Mouse (Mus musculus): ENCODE measurements around the gene Neto2.
A peak's percentile ranks its signal among the peaks of the same experiment; 100 is the strongest.

Gene Neto2

DNA sequence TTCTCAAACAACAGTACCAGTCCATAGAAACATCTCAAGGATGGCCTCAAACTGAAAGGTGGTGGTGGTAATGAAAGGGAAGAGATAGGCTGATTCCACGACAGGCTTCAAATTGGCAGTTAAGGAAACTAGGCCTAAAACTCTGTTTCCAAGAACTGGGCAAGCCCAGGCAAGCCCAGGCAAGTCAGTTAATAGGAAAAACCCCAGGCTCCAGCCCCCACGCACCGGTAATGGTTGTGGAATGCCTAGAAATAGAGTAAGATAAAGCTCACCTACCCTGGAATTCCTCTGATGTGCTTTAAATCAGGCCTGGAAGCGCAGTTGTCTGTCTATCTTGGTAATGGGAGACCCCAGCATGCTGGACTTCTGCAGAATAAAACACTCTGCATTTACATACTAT, 98.0 kb downstream of the Neto2 start:
- no peak for DNase-seq (ENCODE audit: low spot score)

DNA sequence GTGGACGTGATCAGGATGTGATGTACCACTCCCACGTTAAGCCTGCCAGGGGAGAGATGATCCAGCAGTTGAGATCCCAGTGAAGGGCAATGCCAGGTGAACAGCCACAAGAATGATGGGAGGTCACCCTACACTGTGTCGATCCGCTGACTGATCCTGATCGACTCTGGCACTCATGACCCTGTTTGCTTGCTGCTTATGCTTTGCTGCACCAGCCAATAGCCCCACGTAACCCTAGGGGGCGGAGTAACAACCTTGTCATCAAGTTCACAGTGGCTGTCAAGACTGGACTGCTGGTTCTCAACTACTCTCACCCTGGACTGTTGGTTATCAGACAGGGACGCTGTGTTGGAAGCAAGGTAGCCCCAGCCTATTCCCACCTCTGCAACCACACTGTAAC, 99.0 kb downstream of the Neto2 start:
- no peak for DNase-seq (ENCODE audit: low spot score)

DNA sequence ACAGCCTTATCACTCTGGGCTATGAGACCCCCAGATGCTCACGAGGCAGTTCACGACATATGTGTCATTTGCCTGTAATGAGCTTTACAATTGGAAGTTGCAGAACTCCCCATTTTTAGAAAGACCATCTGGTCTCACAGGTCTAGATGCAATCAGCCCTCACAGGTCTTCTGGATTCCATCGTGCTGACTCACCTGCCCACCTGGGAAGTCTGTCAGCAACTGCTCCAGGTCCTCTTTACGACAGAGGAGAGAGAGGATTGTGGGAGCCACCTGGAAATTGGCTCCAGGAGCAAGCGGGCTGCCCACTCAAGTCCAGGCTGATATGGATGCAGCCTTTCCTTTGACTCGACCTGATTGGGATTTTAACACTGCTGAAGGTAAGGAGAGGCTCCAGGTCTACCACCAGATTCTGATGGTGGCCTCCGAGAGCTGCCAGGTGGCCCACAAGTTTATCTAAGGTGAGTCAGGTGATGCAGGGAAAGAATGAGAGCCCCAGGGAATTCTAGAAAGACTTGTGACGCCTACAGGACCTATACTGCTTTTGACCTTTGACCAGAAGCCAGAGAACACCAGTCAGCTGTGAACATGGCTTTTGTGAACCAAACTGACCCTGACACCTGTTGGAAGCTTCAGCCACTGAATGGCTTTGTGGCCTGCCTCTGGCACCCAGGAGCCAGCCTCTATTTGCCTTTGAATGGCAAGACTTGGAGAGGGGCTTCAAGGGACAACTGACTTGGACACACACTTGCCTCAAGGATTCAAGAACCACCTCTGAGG, 103.1 kb downstream of the Neto2 start:
- DNase-seq (ENCODE audit: low spot score): no peak

DNA sequence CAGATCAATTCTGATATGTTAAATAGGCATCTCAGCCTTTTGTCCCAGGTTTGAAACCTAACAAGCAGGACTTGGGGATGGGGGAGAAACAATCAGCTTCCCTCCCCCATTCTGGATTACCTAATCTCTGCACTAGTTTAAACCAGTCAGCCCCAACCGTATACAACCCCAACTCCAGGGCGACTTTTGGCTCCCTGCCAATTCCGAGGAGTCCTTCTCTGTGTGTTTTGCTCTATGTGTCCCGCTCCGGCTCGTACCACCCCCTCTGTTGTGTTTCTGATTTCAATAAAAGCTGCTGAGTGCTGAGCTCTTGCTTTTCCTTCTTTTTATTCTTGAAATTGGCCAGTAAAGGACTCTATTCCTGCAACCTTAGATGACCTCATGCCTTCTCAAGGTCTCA, 105.3 kb downstream of the Neto2 start:
- DNase-seq (ENCODE audit: low spot score): peak; percentile 16

DNA sequence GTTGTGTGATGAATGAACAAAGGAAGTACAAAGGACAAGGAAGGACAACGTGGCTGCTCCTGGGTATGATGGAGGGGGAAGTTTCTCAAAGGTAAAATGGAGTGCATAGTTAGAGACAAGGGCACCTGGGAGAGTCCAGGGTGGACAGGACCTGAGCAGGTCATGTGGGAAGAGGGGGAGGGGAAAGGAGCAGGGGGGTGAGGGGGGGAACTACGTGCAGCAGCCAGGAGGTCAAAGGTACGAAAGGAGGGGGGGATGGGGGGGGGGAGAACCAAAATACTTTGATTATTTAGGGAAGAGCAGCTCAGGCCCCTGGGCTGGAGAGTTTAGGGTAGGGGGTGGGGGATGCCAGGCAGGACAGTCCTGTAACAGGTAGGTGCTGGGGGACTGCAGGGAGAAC, 105.7 kb downstream of the Neto2 start:
- DNase-seq (ENCODE audit: low spot score): no peak

DNA sequence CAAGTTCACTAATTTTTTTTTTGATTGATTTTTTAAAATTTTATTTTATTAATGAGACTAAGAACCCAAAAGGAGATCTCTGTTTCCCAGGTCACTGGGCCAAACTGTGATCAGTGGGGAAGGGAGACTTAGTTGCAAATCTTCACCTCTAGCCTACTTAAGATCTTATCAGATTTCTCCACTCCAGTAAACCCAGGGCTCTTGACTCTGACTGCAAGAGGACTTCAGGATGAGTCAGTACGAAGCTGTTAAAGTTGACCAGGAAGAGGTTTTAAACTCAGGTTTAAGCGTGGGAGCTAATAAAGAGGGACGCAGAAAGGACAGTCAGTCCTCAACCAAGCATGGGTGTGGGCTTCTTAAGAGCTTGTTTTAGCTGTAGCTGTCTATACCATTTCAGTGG, 107.4 kb downstream of the Neto2 start:
- no peak for DNase-seq (ENCODE audit: low spot score)

DNA sequence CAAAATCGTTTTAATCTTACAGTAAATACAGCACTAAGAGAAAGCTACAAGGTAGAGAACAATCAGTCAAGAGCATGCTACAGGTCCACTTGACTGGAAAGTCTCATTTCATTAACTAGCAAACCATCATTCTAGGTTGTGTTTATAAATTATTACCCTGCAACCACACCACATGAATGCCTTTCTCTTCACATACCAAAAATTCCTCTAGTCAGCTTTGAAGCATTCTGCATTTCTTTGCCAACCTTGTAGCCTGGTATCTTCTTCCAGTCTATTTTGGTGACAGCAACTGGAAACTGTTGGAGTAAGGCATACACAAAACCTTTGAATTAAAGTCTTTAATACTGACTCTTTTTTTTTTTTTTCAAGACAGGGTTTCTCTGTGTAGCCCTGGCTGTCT, 109.2 kb downstream of the Neto2 start:
- no peak for DNase-seq (ENCODE audit: low spot score)

DNA sequence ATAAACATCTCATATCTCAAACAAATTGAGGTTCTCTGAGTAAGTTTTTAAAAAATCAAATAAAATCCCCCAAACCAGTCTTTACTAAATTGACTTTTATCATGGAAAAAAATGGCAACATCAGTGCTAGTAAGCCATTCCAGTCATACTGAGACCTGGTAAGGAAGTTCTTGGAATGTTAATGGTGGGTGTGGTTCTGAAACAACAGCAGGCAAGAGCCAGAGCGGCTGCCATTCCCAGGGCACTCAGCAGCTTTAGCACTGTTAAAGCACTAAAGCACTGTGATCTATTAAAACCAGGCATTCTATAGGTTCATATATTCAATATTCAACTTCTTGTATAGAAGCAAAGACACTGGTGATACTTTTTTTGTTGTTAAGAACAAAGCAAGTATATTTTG, 110.5 kb downstream of the Neto2 start:
- DNase-seq (ENCODE audit: low spot score): no peak

DNA sequence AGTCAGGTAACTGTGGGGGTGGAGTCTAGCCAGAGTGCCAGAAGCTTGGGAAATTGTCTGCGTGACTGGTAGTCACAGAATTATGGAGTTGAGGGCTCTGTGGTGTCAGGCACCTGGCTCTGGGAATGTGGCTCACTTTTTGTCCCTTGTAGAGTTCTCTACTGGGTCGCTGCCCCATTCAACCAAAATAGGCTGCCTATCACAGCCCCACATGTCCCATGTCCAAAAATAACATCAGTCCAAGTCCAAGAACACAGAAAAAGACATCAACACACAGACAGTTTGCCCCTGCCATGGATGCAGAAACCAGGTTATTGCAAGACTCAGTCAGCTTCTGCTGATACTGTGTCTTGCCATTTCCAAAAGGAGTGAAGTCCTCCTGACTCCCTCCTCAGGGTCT, 112.1 kb downstream of the Neto2 start:
- no peak for DNase-seq (ENCODE audit: low spot score)
